Mouse (Mus musculus): ENCODE measurements around the gene Tmem41b. TPM values are rescaled to one million over a fixed set of nuclear protein-coding genes. Genes with fewer than 3 reads are reported as not detected.

The Tmem41b gene
- total and polyA plus RNA-seq, 3 experiments, result 45.9 to 86.9 TPM; not detected in 1

DNA sequence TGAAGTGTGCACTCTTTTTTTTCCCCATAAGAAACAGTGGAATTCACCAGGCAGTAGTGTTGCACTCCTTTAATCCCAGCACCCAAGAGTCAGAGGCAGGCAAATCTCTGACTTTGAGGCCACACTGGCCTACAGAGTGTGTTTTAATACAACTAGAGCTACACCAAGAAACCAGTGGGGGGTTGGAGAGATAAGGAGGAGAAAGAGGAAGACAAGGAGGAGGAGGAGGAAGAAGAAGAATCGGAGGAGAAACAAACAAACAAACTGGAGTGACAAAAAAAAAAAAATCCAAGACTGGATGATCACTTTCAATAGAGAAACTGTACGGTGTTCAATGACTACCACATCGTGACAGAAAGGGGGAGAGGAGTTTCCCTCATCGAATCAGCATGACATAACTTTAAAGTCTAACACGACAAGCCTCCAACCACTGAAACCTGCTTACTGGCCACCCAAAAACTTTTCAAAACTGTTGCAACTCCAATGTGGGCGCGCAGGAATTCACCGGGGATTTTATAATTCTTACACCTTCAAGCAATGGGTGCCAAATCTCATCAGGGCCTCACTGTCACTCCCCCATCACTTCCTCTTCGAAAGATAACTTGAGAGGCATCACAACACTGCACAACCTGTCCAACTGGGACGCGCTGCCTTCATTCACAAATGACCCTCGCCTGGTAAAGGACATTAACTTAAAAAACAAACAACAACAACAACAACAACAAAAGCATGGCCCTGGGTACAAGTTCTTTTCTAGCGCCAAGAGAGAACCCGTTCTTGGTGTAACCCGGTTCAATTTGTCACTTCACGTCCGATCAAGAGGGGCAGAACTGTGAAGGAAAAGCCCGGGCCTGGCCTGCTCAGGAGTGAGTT, 27.6 kb downstream of the Tmem41b start (continued):
- TF ChIP-seq KAT2A (conservative IDR thresholded peaks at IDR 0.05; ENCODE audit: low read depth, low read length), result no peak
- TF ChIP-seq MXI1 (IDR thresholded peaks at IDR 0.05; ENCODE audit: low read depth, low read length), result peak; percentile 90
- no peak for TF ChIP-seq SMC3 (IDR thresholded peaks at IDR 0.05; ENCODE audit: low read depth, low read length)
- no peak for TF ChIP-seq UBTF (IDR thresholded peaks at IDR 0.05; ENCODE audit: borderline replicate concordance, insufficient read depth, low read depth, low read length)
- TF ChIP-seq E2F4 (IDR thresholded peaks at IDR 0.05; ENCODE audit: borderline replicate concordance, low read depth, low read length), result no peak
- TF ChIP-seq RAD21 (IDR thresholded peaks at IDR 0.05; ENCODE audit: low read depth, low read length), result no peak
- no peak for TF ChIP-seq ELF1 (IDR thresholded peaks at IDR 0.05; ENCODE audit: low read depth, low read length)
- peak; percentile 22; the same call in 1 of the 2 replicates for TF ChIP-seq TCF12 (IDR thresholded peaks at IDR 0.05; ENCODE audit: low read depth, low read length)
- no peak for TF ChIP-seq TAL1 (IDR thresholded peaks at IDR 0.05; ENCODE audit: low read length)

DNA sequence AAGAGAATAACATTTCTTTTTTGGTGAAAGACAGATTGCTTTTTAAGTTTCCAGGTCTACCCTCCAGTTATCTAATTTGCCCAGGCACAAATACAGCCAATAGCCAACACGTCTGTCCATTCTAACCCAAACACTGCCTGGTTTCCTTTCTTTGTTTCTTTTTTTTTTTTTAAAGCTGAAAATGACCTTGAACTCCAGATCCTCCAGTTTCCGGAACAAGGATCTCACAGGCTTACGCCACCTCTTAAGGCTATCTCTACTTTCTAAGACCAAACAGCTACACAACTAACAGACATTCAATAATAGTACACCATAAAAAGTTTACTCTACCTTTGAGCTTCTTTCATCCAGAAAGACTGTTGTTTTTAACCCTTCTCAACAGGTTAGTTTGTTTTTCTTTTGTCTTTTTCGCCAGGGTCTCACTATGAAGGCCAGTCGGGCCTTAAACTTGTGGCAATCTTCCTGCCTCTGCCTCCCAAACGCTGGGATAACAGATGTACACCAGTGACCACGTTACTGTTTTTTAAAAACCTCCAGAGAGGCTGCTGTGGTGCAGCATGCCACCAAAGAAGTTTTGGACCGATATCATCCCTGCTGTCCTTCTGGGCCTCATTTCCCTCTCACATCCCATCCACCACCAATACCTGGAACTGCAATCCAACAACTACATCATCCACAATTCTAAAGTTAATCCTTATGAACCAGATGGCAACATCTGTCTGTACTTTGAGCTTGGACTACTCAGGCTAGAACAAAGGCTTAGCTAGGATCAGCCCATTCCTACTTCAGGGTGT, 28.5 kb downstream of the Tmem41b start:
- peak overlapping the region; percentile 20 for H3K9ac ChIP-seq (ENCODE audit: control insufficient read depth, low read depth, low read length, poor library complexity, severe bottlenecking)
- H3K4me1 ChIP-seq (ENCODE audit: control insufficient read depth in 1 of 2, insufficient read depth in 2 of 2, low read length in 2 of 2), result peaks cover 9 to 18% of the 10 kb centered on the region in 2 experiments
- peak overlapping the region; percentile 76 to 77; a peak in 2 of 4 replicates for H3K4me3 ChIP-seq (ENCODE audit: control insufficient read depth in 1 of 2, insufficient read depth in 1 of 2, low read depth in 2 of 2, low read length in 2 of 2)
- peaks cover 0 to 26% of the 10 kb centered on the region in 2 experiments; a peak in 2 of 4 replicates for H3K36me3 ChIP-seq (ENCODE audit: control insufficient read depth in 1 of 2, insufficient read depth in 2 of 2, low read length in 2 of 2)
- H3K27ac ChIP-seq (ENCODE audit: control insufficient read depth, low read depth, low read length), result peak overlapping the region; percentile 94; the same call in 1 of the 2 replicates
- no peak for DNase-seq (ENCODE audit: low read depth, low spot score)
- no peaks in the 10 kb centered on the region for H3K27me3 ChIP-seq (ENCODE audit: control insufficient read depth in 1 of 2, insufficient read depth in 2 of 2, low read length in 2 of 2)
- peaks cover 52% of the 10 kb centered on the region for H3K79me2 ChIP-seq (ENCODE audit: control insufficient read depth, insufficient read depth, low read length, poor library complexity)
- no peaks in the 10 kb centered on the region for H3K9me3 ChIP-seq (replicated peaks; ENCODE audit: insufficient read depth, low read length)
- no peak for TF ChIP-seq MYC (IDR thresholded peaks at IDR 0.05; ENCODE audit: low read depth, low read length)
- no peak for TF ChIP-seq RCOR1 (IDR thresholded peaks at IDR 0.05; ENCODE audit: low read depth, low read length)
- TF ChIP-seq MAFK (IDR thresholded peaks at IDR 0.05; ENCODE audit: borderline replicate concordance, low read depth, low read length), result no peak
- no peak for TF ChIP-seq ELF1 (IDR thresholded peaks at IDR 0.05; ENCODE audit: low read depth, low read length)
- no peak for TF ChIP-seq NELFE (IDR thresholded peaks at IDR 0.05; ENCODE audit: low read depth, low read length)
- no peak for TF ChIP-seq RAD21 (IDR thresholded peaks at IDR 0.05; ENCODE audit: low read depth, low read length)
- TF ChIP-seq TCF12 (IDR thresholded peaks at IDR 0.05; ENCODE audit: low read depth, low read length), result no peak
- TF ChIP-seq TBP (IDR thresholded peaks at IDR 0.05; ENCODE audit: low read depth, low read length), result no peak
- TF ChIP-seq USF2 (IDR thresholded peaks at IDR 0.05; ENCODE audit: borderline replicate concordance in 1 of 2, insufficient read depth in 1 of 2, low read depth in 1 of 2, low read length in 2 of 2), result no peak
- TF ChIP-seq ETS1 (IDR thresholded peaks at IDR 0.05; ENCODE audit: low read depth, low read length), result no peak
- no peak for TF ChIP-seq ZNF384 (IDR thresholded peaks at IDR 0.05; ENCODE audit: low read depth, low read length)
- no peak for TF ChIP-seq POLR2AphosphoS2 (IDR thresholded peaks at IDR 0.05; ENCODE audit: low read length)
- TF ChIP-seq E2F4 (IDR thresholded peaks at IDR 0.05; ENCODE audit: borderline replicate concordance, low read depth, low read length), result no peak
- TF ChIP-seq KAT2A (conservative IDR thresholded peaks at IDR 0.05; ENCODE audit: low read depth, low read length), result no peak
- TF ChIP-seq JUND (IDR thresholded peaks at IDR 0.05; ENCODE audit: low read depth, low read length), result no peak
- TF ChIP-seq TAL1 (IDR thresholded peaks at IDR 0.05; ENCODE audit: low read length), result no peak

Data from MEL (cell line).